Mouse (Mus musculus) cerebellum, adult 2 months (tissue): ENCODE results near the gene Mafk. TPM values are rescaled to one million over a fixed set of nuclear protein-coding genes. Genes with fewer than 3 reads are reported as not detected.

Source experiments
- DNase-seq, 2 experiments: peaks; one replicate each; pipeline ENCODE4 v3.0.0; 2021
- H3K27ac ChIP-seq: fragments of 200-500 bp; 2 replicates; pipeline ENCODE4 v1.5.1; 2012; ENCODE audit warnings: low read length, control low read depth, inconsistent platforms; ENCODE audit not compliant: insufficient read depth
- H3K27me3 ChIP-seq: fragments of 200-500 bp; 2 replicates; pipeline ENCODE4 v1.6.1; 2012; ENCODE audit warnings: inconsistent platforms, mild to moderate bottlenecking, low read length, moderate library complexity; ENCODE audit not compliant: control insufficient read depth, insufficient read depth
- H3K4me1 ChIP-seq: fragments of 200-500 bp; 2 replicates; pipeline ENCODE4 v1.6.1; 2011; ENCODE audit warnings: low read length; ENCODE audit not compliant: control insufficient read depth, insufficient read depth
- H3K4me3 ChIP-seq: fragments of 200-500 bp; replicated peaks from 2 replicates; pipeline ENCODE3; 2011; ENCODE audit warnings: mild to moderate bottlenecking, low read depth, low read length, control low read depth; ENCODE audit not compliant: insufficient read depth
- CTCF ChIP-seq: fragments of 200-500 bp; IDR thresholded peaks from 2 replicates; pipeline ENCODE4 v1.5.1; 2011; ENCODE audit warnings: low read depth, mild to moderate bottlenecking, control low read depth, low read length, moderate library complexity, borderline replicate concordance; ENCODE audit not compliant: insufficient read depth
- POLR2A ChIP-seq: fragments of 200-500 bp; IDR thresholded peaks from 2 replicates; pipeline ENCODE4 v1.6.1; 2011; ENCODE audit warnings: low read length, control low read depth, borderline replicate concordance; ENCODE audit not compliant: insufficient read depth
- WGBS: fragments of 180-500 bp; shearing (Covaris S2); methylation state at CpG from one replicate; pipeline ENCODE4 v1.1.7; 2018; 5-methylcytosine and 5-hydroxymethylcytosine counted together
- polyA plus RNA-seq: library from polyadenylated mRNA; depleted of rRNA; stranded (reverse); fragments of >200 nt; gene quantifications from 2 replicates; pipeline ENCODE4 v1.2.3, GENCODE M21; 2012; rRNA removed

Gene Mafk
- polyA plus RNA-seq, 1 experiment, result 7.8 TPM

DNA sequence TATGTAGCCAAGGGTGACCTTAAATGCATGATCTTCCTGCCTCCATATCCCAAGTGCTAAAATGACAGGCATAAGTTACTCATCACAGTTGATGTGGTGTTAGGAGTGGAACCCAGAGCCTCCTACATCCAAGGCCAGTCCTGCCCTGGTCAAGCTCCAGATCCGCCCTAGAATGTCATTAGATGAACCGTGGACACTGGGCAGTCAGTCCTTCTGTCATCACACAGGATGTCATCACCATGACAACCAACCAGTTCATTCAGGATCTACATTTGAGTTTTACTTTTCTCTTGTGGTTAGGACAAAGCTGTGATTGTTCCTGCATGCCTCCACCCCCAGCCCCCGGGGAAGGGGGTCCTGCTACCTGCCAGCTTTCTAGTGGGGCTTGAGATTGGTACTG is 47.8 kb downstream of the Mafk start:
- no peaks in the 10 kb centered on the region for H3K27me3 ChIP-seq
- no peak overlapping the region for H3K4me3 ChIP-seq
- no peak overlapping the region for H3K27ac ChIP-seq
- no peaks in the 10 kb centered on the region for H3K4me1 ChIP-seq
- WGBS, result 8% methylated on average over 3 of the region's 3 CpGs
- DNase-seq, result no peak
- TF ChIP-seq POLR2A (no peak), CTCF (no peak)

DNA sequence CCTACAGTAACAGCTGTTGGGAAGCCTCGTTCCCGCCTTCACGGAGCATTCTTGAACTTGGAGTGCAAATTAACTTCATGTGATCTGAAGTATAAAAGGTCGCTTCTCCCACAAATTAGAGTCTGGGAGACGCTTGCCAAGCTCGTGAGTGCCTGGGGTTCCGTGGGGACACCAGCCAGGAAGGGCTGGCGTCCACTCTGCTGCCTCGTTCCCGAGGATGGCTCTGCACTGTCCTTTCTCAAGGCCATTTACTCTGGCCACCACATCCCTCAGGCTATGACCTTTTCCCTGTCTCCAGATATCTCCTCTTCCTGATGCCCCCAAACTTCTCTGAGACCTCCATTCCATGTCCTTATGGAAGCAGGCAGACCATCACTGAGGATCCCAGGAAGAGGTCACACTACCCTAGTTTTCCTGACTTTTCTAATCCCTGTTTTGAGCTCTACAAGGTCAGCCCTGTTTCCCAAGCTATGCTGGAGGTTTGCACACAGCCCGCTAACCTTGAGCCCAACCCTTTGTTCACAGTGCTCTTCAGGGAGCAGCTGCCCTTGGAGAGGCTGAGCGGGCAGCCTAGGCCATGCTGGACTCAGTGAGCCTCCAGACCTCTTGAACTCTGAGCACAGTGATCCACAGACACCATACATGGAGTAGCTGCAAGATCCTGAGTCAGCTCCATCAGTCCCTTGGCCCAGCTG is 58.5 kb downstream of the Mafk start:
- TF ChIP-seq CTCF (no peak), POLR2A (no peak)
- H3K27ac ChIP-seq, result no peak overlapping the region
- no peak overlapping the region for H3K4me3 ChIP-seq
- 23% methylated on average over 12 of the region's 12 CpGs for whole genome bisulfite sequencing
- no peaks in the 10 kb centered on the region for H3K4me1 ChIP-seq
- no peaks in the 10 kb centered on the region for H3K27me3 ChIP-seq
- no peak for DNase-seq

Other genes starting within 250 kb of the Mafk start
- 38.1 and 38.8 TPM in 2 replicates for gene Uncx, start 248.0 kb upstream of the Mafk start, polyA plus RNA-seq
- 2.6 and 2.7 TPM in 2 replicates for gene Micall2, start 55.2 kb upstream of the Mafk start, polyA plus RNA-seq
- 64.4 and 70.8 TPM in 2 replicates for gene Ints1, start 15.8 kb upstream of the Mafk start, polyA plus RNA-seq
- 0.54 and 0.71 TPM in 2 replicates for gene Tmem184a, start 28.4 kb downstream of the Mafk start, polyA plus RNA-seq
- gene Gm26938, start 34.9 kb downstream of the Mafk start, polyA plus RNA-seq, result not detected in 2 replicates
- gene Psmg3, start 35.4 kb downstream of the Mafk start, polyA plus RNA-seq, result 33.9 and 36.3 TPM in 2 replicates
- 7.4 and 8.6 TPM in 2 replicates for gene Elfn1, start 116.4 kb downstream of the Mafk start, polyA plus RNA-seq